Mouse (Mus musculus): ENCODE measurements around the gene Notch3.

DNA sequence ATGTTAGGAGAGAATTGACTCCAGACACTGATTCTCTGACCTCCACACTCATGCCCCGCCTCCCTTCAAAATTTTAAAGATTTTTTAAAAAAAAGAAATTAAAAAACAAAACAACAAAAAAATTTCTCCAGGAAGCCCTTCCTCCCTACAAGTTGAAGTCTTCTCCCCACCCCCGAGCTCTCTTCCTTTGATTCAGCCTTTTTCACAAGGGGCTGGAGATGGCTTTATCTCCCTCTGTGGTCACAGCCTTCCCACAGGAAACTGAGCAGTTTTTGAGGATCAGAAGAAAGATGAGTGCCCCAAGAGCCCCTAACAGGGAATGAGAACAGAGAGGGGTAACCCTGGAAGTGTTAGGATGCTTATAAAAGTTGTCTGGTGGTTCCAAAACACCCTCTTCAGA lies 5.8 kb upstream of the Notch3 start:
- TF ChIP-seq GATA1 (IDR thresholded peaks at IDR 0.05; ENCODE audit: borderline replicate concordance, low read length) (no peak), CTCF (IDR thresholded peaks at IDR 0.05; ENCODE audit: low read depth, low read length) (no peak), POLR2AphosphoS5 (IDR thresholded peaks at IDR 0.05; ENCODE audit: insufficient replicate concordance, low read depth, low read length) (no peak)

All from G1E (cell line).